Mouse (Mus musculus) cerebellum, adult 2 months (tissue): Measurements from ENCODE around the gene Olfr1189. TPM values are rescaled to one million over a fixed set of nuclear protein-coding genes. Genes with fewer than 3 reads are reported as not detected.
"Not testable (repeated sequence)": the region's sequence is repeated elsewhere in the genome, so short reads cannot be mapped to it uniquely, and the experiment has no call there.

Source experiments
- DNase-seq, 2 experiments: peaks; one replicate each; pipeline ENCODE4 v3.0.0; 2021
- H3K27ac ChIP-seq: fragments of 200-500 bp; 2 replicates; pipeline ENCODE4 v1.5.1; 2012; ENCODE audit warnings: low read length, control low read depth, inconsistent platforms; ENCODE audit not compliant: insufficient read depth
- H3K27me3 ChIP-seq: fragments of 200-500 bp; 2 replicates; pipeline ENCODE4 v1.6.1; 2012; ENCODE audit warnings: inconsistent platforms, mild to moderate bottlenecking, low read length, moderate library complexity; ENCODE audit not compliant: control insufficient read depth, insufficient read depth
- H3K4me1 ChIP-seq: fragments of 200-500 bp; 2 replicates; pipeline ENCODE4 v1.6.1; 2011; ENCODE audit warnings: low read length; ENCODE audit not compliant: control insufficient read depth, insufficient read depth
- H3K4me3 ChIP-seq: fragments of 200-500 bp; replicated peaks from 2 replicates; pipeline ENCODE3; 2011; ENCODE audit warnings: mild to moderate bottlenecking, low read depth, low read length, control low read depth; ENCODE audit not compliant: insufficient read depth
- CTCF ChIP-seq: fragments of 200-500 bp; IDR thresholded peaks from 2 replicates; pipeline ENCODE4 v1.5.1; 2011; ENCODE audit warnings: low read depth, mild to moderate bottlenecking, control low read depth, low read length, moderate library complexity, borderline replicate concordance; ENCODE audit not compliant: insufficient read depth
- POLR2A ChIP-seq: fragments of 200-500 bp; IDR thresholded peaks from 2 replicates; pipeline ENCODE4 v1.6.1; 2011; ENCODE audit warnings: low read length, control low read depth, borderline replicate concordance; ENCODE audit not compliant: insufficient read depth
- WGBS: fragments of 180-500 bp; shearing (Covaris S2); methylation state at CpG from one replicate; pipeline ENCODE4 v1.1.7; 2018; 5-methylcytosine and 5-hydroxymethylcytosine counted together
- polyA plus RNA-seq: library from polyadenylated mRNA; depleted of rRNA; stranded (reverse); fragments of >200 nt; gene quantifications from 2 replicates; pipeline ENCODE4 v1.2.3, GENCODE M21; 2012; rRNA removed

The Olfr1189 gene
- not detected in 2 replicates for polyA plus RNA-seq

DNA sequence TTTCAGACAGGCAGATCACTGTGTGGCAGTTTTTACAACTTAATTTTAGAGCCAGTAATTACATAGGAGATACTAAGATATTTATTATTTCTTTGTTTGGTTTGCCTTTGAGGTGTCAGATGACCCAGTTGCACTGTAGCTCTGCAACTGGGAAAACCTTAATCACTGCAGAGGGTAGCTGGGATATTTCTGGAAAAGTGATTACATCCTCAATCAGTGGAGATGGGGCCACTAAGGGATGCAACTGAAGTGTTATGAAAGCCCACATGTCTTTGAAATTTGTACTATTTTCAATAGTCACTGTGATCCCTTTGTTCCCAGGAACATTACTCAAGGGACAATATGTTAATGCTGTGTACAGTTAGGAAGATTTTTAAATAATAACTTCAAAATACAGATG lies at the start of gene Olfr1189:
TSS of gene Olfr1189 (plus strand) at position 301 of the 400 bp plus-strand sequence.
- TF ChIP-seq CTCF = no peak
- no peak for TF ChIP-seq POLR2A
- no peak for DNase-seq

DNA sequence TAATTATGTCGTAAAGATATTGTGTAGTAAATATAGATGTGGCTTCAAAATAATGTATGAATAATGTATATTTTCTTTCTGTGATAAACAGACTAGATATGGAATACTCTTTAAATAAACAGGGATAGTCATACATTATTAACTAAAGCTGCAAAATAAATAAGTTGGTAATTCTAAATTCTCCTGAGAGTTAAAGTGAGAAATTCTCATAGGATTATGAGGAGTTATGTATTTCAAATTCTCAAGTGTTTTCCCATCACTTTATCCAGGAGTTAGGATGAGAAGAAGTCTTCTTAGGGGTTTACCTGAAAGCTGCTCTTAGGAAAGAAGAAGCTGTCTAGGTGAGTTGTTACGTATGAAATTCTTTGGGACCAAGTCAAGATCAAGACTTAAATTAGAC lies 29.6 kb upstream of the Olfr1189 start, which contains the start of gene Olfr1188:
TSS of gene Olfr1188 (plus strand) at position 301 of the 400 bp plus-strand sequence.
- 84% methylated on average over 2 of the region's 2 CpGs for WGBS
- H3K4me1 ChIP-seq = no peaks in the 10 kb centered on the region
- no peak within 1 kb of the TSS for H3K4me3 ChIP-seq
- no peak within 1 kb of the TSS for H3K27ac ChIP-seq
- H3K27me3 ChIP-seq = no peaks in the 10 kb centered on the region
- DNase-seq = no peak
- no peak for TF ChIP-seq POLR2A
- TF ChIP-seq CTCF = no peak

More for the DNA sequence above, at the start of gene Olfr1189:
- H3K27me3 ChIP-seq = no peaks in the 10 kb centered on the region
- H3K27ac ChIP-seq = no peak within 1 kb of the TSS
- no peak within 1 kb of the TSS for H3K4me3 ChIP-seq
- no peaks in the 10 kb centered on the region for H3K4me1 ChIP-seq

GRCm38 (mm10) chr2:88572696-88573095 lies 13.6 kb upstream of the Olfr1189 start:
- not testable (repeated sequence) for DNase-seq, H3K4me1 ChIP-seq, H3K4me3 ChIP-seq, H3K27me3 ChIP-seq, H3K27ac ChIP-seq
- 90% methylated on average over 12 of the region's 12 CpGs for WGBS

DNA sequence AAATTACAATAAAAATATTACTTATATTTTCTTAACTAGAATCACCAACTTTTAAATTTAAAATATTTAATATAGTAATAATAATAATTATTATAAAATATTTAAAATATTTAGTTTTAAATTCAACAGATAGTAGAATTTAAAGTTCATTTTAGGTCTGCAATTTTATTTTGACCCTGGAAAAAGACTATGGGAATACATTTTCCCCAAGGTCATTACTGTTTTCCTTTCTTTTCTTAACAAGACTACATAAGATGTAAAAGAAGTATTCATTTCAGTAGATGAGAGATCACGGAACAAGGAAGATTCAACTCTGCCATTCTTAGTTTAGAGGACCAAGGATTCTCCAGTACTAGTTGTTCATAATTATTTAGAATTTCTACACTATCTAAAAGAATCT lies 54.0 kb downstream of the Olfr1189 start, which contains the start of gene Olfr1191-ps1:
TSS of gene Olfr1191-ps1 (plus strand) at position 301 of the 400 bp plus-strand sequence.
- not testable (repeated sequence) for H3K27me3 ChIP-seq, H3K27ac ChIP-seq, H3K4me1 ChIP-seq, H3K4me3 ChIP-seq, DNase-seq
- 86% methylated on average over 1 of the region's 1 CpGs for WGBS

Other genes with a start within 250 kb of the Olfr1189 start
- not detected in 2 replicates for gene Olfr1176, start 249.7 kb upstream of the Olfr1189 start, polyA plus RNA-seq
- gene Olfr1177-ps, start 240.0 kb upstream of the Olfr1189 start, polyA plus RNA-seq = not detected in 2 replicates
- not detected in 2 replicates for gene Olfr1178, start 199.4 kb upstream of the Olfr1189 start, polyA plus RNA-seq
- gene Olfr1179, start 180.0 kb upstream of the Olfr1189 start, polyA plus RNA-seq = not detected in 2 replicates
- gene Olfr1180, start 167.3 kb upstream of the Olfr1189 start, polyA plus RNA-seq = not detected in 2 replicates
- gene Olfr1181, start 160.3 kb upstream of the Olfr1189 start, polyA plus RNA-seq = not detected in 2 replicates
- not detected in 2 replicates for gene Gm13757, start 137.3 kb upstream of the Olfr1189 start, polyA plus RNA-seq
- not detected in 2 replicates for gene Olfr1183, start 131.6 kb upstream of the Olfr1189 start, polyA plus RNA-seq
- gene Olfr1184, start 102.9 kb upstream of the Olfr1189 start, polyA plus RNA-seq = not detected in 2 replicates
- gene Olfr1185-ps1, start 93.1 kb upstream of the Olfr1189 start, polyA plus RNA-seq = not detected in 2 replicates
- not detected in 2 replicates for gene Olfr1186, start 67.9 kb upstream of the Olfr1189 start, polyA plus RNA-seq
- gene Olfr1188, start 29.5 kb upstream of the Olfr1189 start, polyA plus RNA-seq = not detected in 2 replicates
- gene Olfr1191-ps1, start 54.1 kb downstream of the Olfr1189 start, polyA plus RNA-seq = not detected in 2 replicates
- not detected in 2 replicates for gene Olfr1192-ps1, start 62.1 kb downstream of the Olfr1189 start, polyA plus RNA-seq
- gene Olfr1193, start 89.2 kb downstream of the Olfr1189 start, polyA plus RNA-seq = not detected in 2 replicates
- not detected in 2 replicates for gene Olfr1195, start 102.7 kb downstream of the Olfr1189 start, polyA plus RNA-seq
- gene Olfr1196, start 118.1 kb downstream of the Olfr1189 start, polyA plus RNA-seq = not detected in 2 replicates
- gene Olfr1197, start 145.9 kb downstream of the Olfr1189 start, polyA plus RNA-seq = not detected in 2 replicates
- not detected in 2 replicates for gene Olfr1198, start 164.9 kb downstream of the Olfr1189 start, polyA plus RNA-seq
- gene Olfr1199, start 174.0 kb downstream of the Olfr1189 start, polyA plus RNA-seq = not detected in 2 replicates
- gene Olfr1200, start 184.0 kb downstream of the Olfr1189 start, polyA plus RNA-seq = not detected in 2 replicates
- gene Olfr1201, start 206.6 kb downstream of the Olfr1189 start, polyA plus RNA-seq = not detected in 2 replicates
- gene Olfr1202, start 228.0 kb downstream of the Olfr1189 start, polyA plus RNA-seq = not detected in 2 replicates
- gene Olfr1205, start 243.3 kb downstream of the Olfr1189 start, polyA plus RNA-seq = not detected in 2 replicates